Mouse (Mus musculus) megakaryocyte-erythroid progenitor cell, adult 5-6 weeks (primary cell): ENCODE results near the gene Tmem255b. TPM values are rescaled to one million over a fixed set of nuclear protein-coding genes. Genes with fewer than 3 reads are reported as not detected.

Experiments
- ATAC-seq: replicated peaks from 2 replicates; pipeline ENCODE4 v1.8.0; 2016; ENCODE audit warnings: mild to moderate bottlenecking, inconsistent platforms; ENCODE audit not compliant: severe bottlenecking, poor library complexity, low FRiP score, low TSS enrichment
- total RNA-seq, 2 experiments: library from RNA; stranded (forward) in 1 of 2; stranded (reverse) in 1 of 2; fragments of 200-1000, 215-1000 nt in 1 of 2; fragments of >200 nt in 1 of 2; fragmentation: Nextera tagmentation in 1 of 2; gene quantifications; 2 replicates each; pipeline ENCODE4 v1.2.3; 2014 to 2017

Tmem255b gene
- total RNA-seq, 2 experiments from 2014 or later: not detected

- ATAC-seq: no peak
Measured at GRCm38 (mm10) chr8:13483191-13483590, 48.2 kb downstream of the Tmem255b start.

- ATAC-seq: no peak
Measured at GRCm38 (mm10) chr8:13489351-13489750, 54.4 kb downstream of the Tmem255b start.

- ATAC-seq: no peak
Measured at GRCm38 (mm10) chr8:13489986-13490910, 55.3 kb downstream of the Tmem255b start.

GRCm38 (mm10) chr8:13491491-13492010 lies 56.6 kb downstream of the Tmem255b start:
- ATAC-seq: no peak

- ATAC-seq: 0 out of 2 replicates have a peak, but pooled peaks have one; percentile 23
Measured at GRCm38 (mm10) chr8:13492198-13492995, 57.4 kb downstream of the Tmem255b start.

- ATAC-seq: no peak
Measured at GRCm38 (mm10) chr8:13493011-13493410, 58.0 kb downstream of the Tmem255b start.

- peak; percentile 54 for ATAC-seq
Measured at GRCm38 (mm10) chr8:13493858-13494631, 59.1 kb downstream of the Tmem255b start, which contains the start of gene Gas6. Gas6 (minus strand) TSS chr8:13494490.

GRCm38 (mm10) chr8:13501221-13501620 lies 66.2 kb downstream of the Tmem255b start:
- no peak for ATAC-seq

GRCm38 (mm10) chr8:13503936-13504606 lies 69.1 kb downstream of the Tmem255b start:
- ATAC-seq: 0 out of 2 replicates have a peak, but pooled peaks have one; percentile 9

- ATAC-seq: no peak
Measured at GRCm38 (mm10) chr8:13504894-13505674, 70.1 kb downstream of the Tmem255b start.

GRCm38 (mm10) chr8:13506849-13507248 lies 71.9 kb downstream of the Tmem255b start:
- peak; percentile 86 for ATAC-seq

- ATAC-seq: no peak
Measured at GRCm38 (mm10) chr8:13507284-13507937, 72.4 kb downstream of the Tmem255b start.

- ATAC-seq: no peak
Measured at GRCm38 (mm10) chr8:13512016-13512415, 77.0 kb downstream of the Tmem255b start.

GRCm38 (mm10) chr8:13512677-13513076 lies 77.7 kb downstream of the Tmem255b start:
- ATAC-seq: no peak

GRCm38 (mm10) chr8:13513556-13514370 lies 78.8 kb downstream of the Tmem255b start:
- no peak for ATAC-seq

GRCm38 (mm10) chr8:13516011-13516442 lies 81.0 kb downstream of the Tmem255b start:
- ATAC-seq: peak; percentile 94

- no peak for ATAC-seq
Measured at GRCm38 (mm10) chr8:13516728-13517127, 81.7 kb downstream of the Tmem255b start.
